Mouse (Mus musculus): ENCODE measurements around the gene Gm49510.

- no peak for TF ChIP-seq CTCF (IDR thresholded peaks at IDR 0.05; ENCODE audit: extremely low read depth, insufficient read depth, low read length)
- TF ChIP-seq POLR2A (IDR thresholded peaks at IDR 0.05; ENCODE audit: extremely low read depth, insufficient read depth, low read length), result no peak
Measured at GRCm38 (mm10) chr15:78914823-78915659, 15.6 kb downstream of the Gm49510 start.

Data from cortical plate, adult 2 months (tissue).